Mouse (Mus musculus) MEL (cell line): ENCODE data around the gene Acot11.

Source experiments
- POLR2A ChIP-seq, 2 experiments: IDR thresholded peaks; 2 replicates each; pipeline ENCODE4 v1.6.1; 2011 to 2012; ENCODE audit warnings: low read length in 2 of 2, mild to moderate bottlenecking in 2 of 2, control low read depth in 1 of 2, improper control_type of control experiment in 1 of 2, low read depth in 1 of 2, moderate library complexity in 1 of 2; ENCODE audit not compliant: control insufficient read depth in 1 of 2, insufficient read depth in 1 of 2, poor library complexity in 1 of 2
- POLR2AphosphoS5 ChIP-seq: IDR thresholded peaks from 2 replicates; pipeline ENCODE4 v1.6.1; 2012; ENCODE audit warnings: low read depth, borderline replicate concordance, mild to moderate bottlenecking, inconsistent platforms, low read length, moderate library complexity, mixed read lengths

DNA sequence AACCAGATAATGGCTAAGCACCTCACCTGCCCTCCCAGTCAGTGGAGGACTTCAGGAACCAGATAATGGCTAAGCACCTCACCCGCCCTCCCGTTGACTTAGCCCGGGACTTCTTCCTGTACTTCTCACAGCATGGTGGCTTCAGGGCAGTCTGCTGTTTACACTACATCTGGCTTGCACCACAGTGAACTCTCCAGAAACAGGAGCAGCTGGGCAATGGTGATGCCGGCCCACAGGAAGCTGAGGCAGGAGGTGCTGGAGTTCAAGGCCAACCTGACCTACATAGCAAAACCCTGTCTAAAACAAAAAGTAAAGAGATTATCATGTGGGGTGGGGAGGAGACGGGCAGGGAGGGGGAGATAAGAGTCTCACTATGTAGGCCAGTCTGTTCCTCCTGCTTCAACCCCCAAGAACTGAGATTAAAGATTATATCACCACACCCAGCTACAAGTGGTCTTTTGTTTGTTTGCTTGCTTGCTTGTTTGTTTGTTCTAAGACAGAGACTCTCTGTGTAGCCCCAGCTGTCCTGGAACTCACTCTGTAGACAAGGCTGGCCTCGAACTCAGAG, 25.8 kb upstream of the Acot11 start:
- TF ChIP-seq POLR2AphosphoS5 (no peak), POLR2A (IDR thresholded peaks at IDR 0.05; ENCODE audit: control insufficient read depth in 1 of 2, insufficient read depth in 1 of 2, low read depth in 1 of 2, low read length in 2 of 2, poor library complexity in 1 of 2) (no peak)
